Mouse (Mus musculus): ENCODE results near the gene Adamts6. TPM values are rescaled to one million over a fixed set of nuclear protein-coding genes. Genes with fewer than 3 reads are reported as not detected.

Gene Adamts6
- polyA plus RNA-seq, 1 experiment from 2014 or later: 1.8 TPM

GRCm38 (mm10) chr13:104506165-104506875 lies 218.7 kb downstream of the Adamts6 start:
- H3K4me2 ChIP-seq (ENCODE audit: low read length): no peak overlapping the region
- H3K9me3 ChIP-seq (ENCODE audit: control insufficient read depth, low read length): no peaks in the 10 kb centered on the region
- no peak overlapping the region for H3K27ac ChIP-seq (ENCODE audit: low read length)
- no peak overlapping the region for H3K4me3 ChIP-seq (replicated peaks; ENCODE audit: low read length)
- ATAC-seq: no peak
- no peaks in the 10 kb centered on the region for H3K36me3 ChIP-seq (ENCODE audit: control insufficient read depth, insufficient read depth)
- H3K27me3 ChIP-seq (replicated peaks; ENCODE audit: control insufficient read depth, insufficient read depth, low read length): no peaks in the 10 kb centered on the region
- H3K4me1 ChIP-seq (replicated peaks; ENCODE audit: control insufficient read depth, insufficient read depth, low read length): 0 out of 2 replicates have a peak, but pooled peaks cover 6% of the 10 kb centered on the region
- 81% methylated on average over 6 of the region's 6 CpGs for WGBS
- H3K9ac ChIP-seq (replicated peaks; ENCODE audit: low read depth, low read length): no peak overlapping the region

- 89% methylated on average over 6 of the region's 6 CpGs for WGBS
- no peak overlapping the region for H3K4me3 ChIP-seq (replicated peaks; ENCODE audit: low read length)
- no peak overlapping the region for H3K9ac ChIP-seq (replicated peaks; ENCODE audit: low read depth, low read length)
- 0 out of 2 replicates have a peak, but pooled peaks cover 6% of the 10 kb centered on the region for H3K4me1 ChIP-seq (replicated peaks; ENCODE audit: control insufficient read depth, insufficient read depth, low read length)
- ATAC-seq: no peak
- no peaks in the 10 kb centered on the region for H3K9me3 ChIP-seq (ENCODE audit: control insufficient read depth, low read length)
- no peak overlapping the region for H3K4me2 ChIP-seq (ENCODE audit: low read length)
- no peaks in the 10 kb centered on the region for H3K27me3 ChIP-seq (replicated peaks; ENCODE audit: control insufficient read depth, insufficient read depth, low read length)
- no peaks in the 10 kb centered on the region for H3K36me3 ChIP-seq (ENCODE audit: control insufficient read depth, insufficient read depth)
- no peak overlapping the region for H3K27ac ChIP-seq (ENCODE audit: low read length)
Measured at GRCm38 (mm10) chr13:104507671-104508070, 220.0 kb downstream of the Adamts6 start.

GRCm38 (mm10) chr13:104509561-104510493 lies 222.2 kb downstream of the Adamts6 start:
- Histone ChIP-seq H3K4me2 (ENCODE audit: low read length) (no peak overlapping the region), H3K4me1 (replicated peaks; ENCODE audit: control insufficient read depth, insufficient read depth, low read length) (0 out of 2 replicates have a peak, but pooled peaks cover 6% of the 10 kb centered on the region), H3K9ac (replicated peaks; ENCODE audit: low read depth, low read length) (no peak overlapping the region), H3K27ac (ENCODE audit: low read length) (no peak overlapping the region), H3K27me3 (replicated peaks; ENCODE audit: control insufficient read depth, insufficient read depth, low read length) (no peaks in the 10 kb centered on the region), H3K36me3 (ENCODE audit: control insufficient read depth, insufficient read depth) (no peaks in the 10 kb centered on the region), H3K4me3 (replicated peaks; ENCODE audit: low read length) (no peak overlapping the region), H3K9me3 (ENCODE audit: control insufficient read depth, low read length) (no peaks in the 10 kb centered on the region)
- 62% methylated on average over 26 of the region's 26 CpGs for WGBS
- ATAC-seq: peak; percentile 33; the same call in 1 of the 2 replicates

GRCm38 (mm10) chr13:104510766-104511165 lies 223.1 kb downstream of the Adamts6 start:
- Histone ChIP-seq H3K4me2 (ENCODE audit: low read length) (no peak overlapping the region), H3K9me3 (ENCODE audit: control insufficient read depth, low read length) (no peaks in the 10 kb centered on the region), H3K36me3 (ENCODE audit: control insufficient read depth, insufficient read depth) (no peaks in the 10 kb centered on the region), H3K27ac (ENCODE audit: low read length) (no peak overlapping the region), H3K4me3 (replicated peaks; ENCODE audit: low read length) (no peak overlapping the region), H3K27me3 (replicated peaks; ENCODE audit: control insufficient read depth, insufficient read depth, low read length) (no peaks in the 10 kb centered on the region), H3K4me1 (replicated peaks; ENCODE audit: control insufficient read depth, insufficient read depth, low read length) (0 out of 2 replicates have a peak, but pooled peaks cover 6% of the 10 kb centered on the region), H3K9ac (replicated peaks; ENCODE audit: low read depth, low read length) (no peak overlapping the region)
- no peak for ATAC-seq
- WGBS: 80% methylated on average over 5 of the region's 5 CpGs

- H3K9ac ChIP-seq (replicated peaks; ENCODE audit: low read depth, low read length): no peak overlapping the region
- no peak overlapping the region for H3K27ac ChIP-seq (ENCODE audit: low read length)
- 81% methylated on average over 1 of the region's 1 CpGs for WGBS
- no peak overlapping the region for H3K4me2 ChIP-seq (ENCODE audit: low read length)
- H3K9me3 ChIP-seq (ENCODE audit: control insufficient read depth, low read length): no peaks in the 10 kb centered on the region
- peaks cover 17% of the 10 kb centered on the region for H3K4me1 ChIP-seq (replicated peaks; ENCODE audit: control insufficient read depth, insufficient read depth, low read length)
- ATAC-seq: no peak
- no peaks in the 10 kb centered on the region for H3K27me3 ChIP-seq (replicated peaks; ENCODE audit: control insufficient read depth, insufficient read depth, low read length)
- H3K36me3 ChIP-seq (ENCODE audit: control insufficient read depth, insufficient read depth): no peaks in the 10 kb centered on the region
- no peak overlapping the region for H3K4me3 ChIP-seq (replicated peaks; ENCODE audit: low read length)
Measured at GRCm38 (mm10) chr13:104515054-104515453, 227.4 kb downstream of the Adamts6 start.

- no peaks in the 10 kb centered on the region for H3K36me3 ChIP-seq (ENCODE audit: control insufficient read depth, insufficient read depth)
- no peak overlapping the region for H3K9ac ChIP-seq (replicated peaks; ENCODE audit: low read depth, low read length)
- H3K27me3 ChIP-seq (replicated peaks; ENCODE audit: control insufficient read depth, insufficient read depth, low read length): no peaks in the 10 kb centered on the region
- no peak overlapping the region for H3K27ac ChIP-seq (ENCODE audit: low read length)
- no peak overlapping the region for H3K4me2 ChIP-seq (ENCODE audit: low read length)
- peaks cover 15% of the 10 kb centered on the region for H3K4me1 ChIP-seq (replicated peaks; ENCODE audit: control insufficient read depth, insufficient read depth, low read length)
- WGBS: 80% methylated on average over 4 of the region's 4 CpGs
- no peak for ATAC-seq
- no peak overlapping the region for H3K4me3 ChIP-seq (replicated peaks; ENCODE audit: low read length)
- peaks cover 2% of the 10 kb centered on the region; the same call in 1 of the 2 replicates for H3K9me3 ChIP-seq (ENCODE audit: control insufficient read depth, low read length)
Measured at GRCm38 (mm10) chr13:104516146-104516545, 228.5 kb downstream of the Adamts6 start.

GRCm38 (mm10) chr13:104516766-104517364 lies 229.2 kb downstream of the Adamts6 start:
- 65% methylated on average over 7 of the region's 7 CpGs for WGBS
- ATAC-seq: no peak
- Histone ChIP-seq H3K36me3 (ENCODE audit: control insufficient read depth, insufficient read depth) (no peaks in the 10 kb centered on the region), H3K9me3 (ENCODE audit: control insufficient read depth, low read length) (peaks cover 2% of the 10 kb centered on the region; the same call in 1 of the 2 replicates), H3K4me3 (replicated peaks; ENCODE audit: low read length) (no peak overlapping the region), H3K4me2 (ENCODE audit: low read length) (no peak overlapping the region), H3K27me3 (replicated peaks; ENCODE audit: control insufficient read depth, insufficient read depth, low read length) (no peaks in the 10 kb centered on the region), H3K4me1 (replicated peaks; ENCODE audit: control insufficient read depth, insufficient read depth, low read length) (peaks cover 15% of the 10 kb centered on the region), H3K9ac (replicated peaks; ENCODE audit: low read depth, low read length) (no peak overlapping the region), H3K27ac (ENCODE audit: low read length) (no peak overlapping the region)

GRCm38 (mm10) chr13:104517638-104518311 lies 230.1 kb downstream of the Adamts6 start:
- ATAC-seq: peak; percentile 23

More at GRCm38 (mm10) chr13:104517638-104518311, 230.1 kb downstream of the Adamts6 start:
- WGBS: 48% methylated on average over 15 of the region's 15 CpGs
- peak overlapping the region; percentile 58 for H3K4me2 ChIP-seq (ENCODE audit: low read length)
- peak overlapping the region; percentile 60 for H3K9ac ChIP-seq (replicated peaks; ENCODE audit: low read depth, low read length)
- H3K4me1 ChIP-seq (replicated peaks; ENCODE audit: control insufficient read depth, insufficient read depth, low read length): peaks cover 15% of the 10 kb centered on the region
- peak overlapping the region; percentile 39 for H3K4me3 ChIP-seq (replicated peaks; ENCODE audit: low read length)
- H3K36me3 ChIP-seq (ENCODE audit: control insufficient read depth, insufficient read depth): no peaks in the 10 kb centered on the region
- H3K27ac ChIP-seq (ENCODE audit: low read length): peak overlapping the region; percentile 97
- H3K27me3 ChIP-seq (replicated peaks; ENCODE audit: control insufficient read depth, insufficient read depth, low read length): no peaks in the 10 kb centered on the region
- H3K9me3 ChIP-seq (ENCODE audit: control insufficient read depth, low read length): peaks cover 2% of the 10 kb centered on the region; the same call in 1 of the 2 replicates

Data from forebrain, embryonic 16.5 days (tissue).